Mouse (Mus musculus) urinary bladder, postnatal 25 days (tissue): Measurements from ENCODE around the gene Galnt3.

Source experiments
- DNase-seq: peaks from one replicate; pipeline ENCODE4 v3.0.0; 2022; ENCODE audit warnings: low spot score

Gene Galnt3

DNA sequence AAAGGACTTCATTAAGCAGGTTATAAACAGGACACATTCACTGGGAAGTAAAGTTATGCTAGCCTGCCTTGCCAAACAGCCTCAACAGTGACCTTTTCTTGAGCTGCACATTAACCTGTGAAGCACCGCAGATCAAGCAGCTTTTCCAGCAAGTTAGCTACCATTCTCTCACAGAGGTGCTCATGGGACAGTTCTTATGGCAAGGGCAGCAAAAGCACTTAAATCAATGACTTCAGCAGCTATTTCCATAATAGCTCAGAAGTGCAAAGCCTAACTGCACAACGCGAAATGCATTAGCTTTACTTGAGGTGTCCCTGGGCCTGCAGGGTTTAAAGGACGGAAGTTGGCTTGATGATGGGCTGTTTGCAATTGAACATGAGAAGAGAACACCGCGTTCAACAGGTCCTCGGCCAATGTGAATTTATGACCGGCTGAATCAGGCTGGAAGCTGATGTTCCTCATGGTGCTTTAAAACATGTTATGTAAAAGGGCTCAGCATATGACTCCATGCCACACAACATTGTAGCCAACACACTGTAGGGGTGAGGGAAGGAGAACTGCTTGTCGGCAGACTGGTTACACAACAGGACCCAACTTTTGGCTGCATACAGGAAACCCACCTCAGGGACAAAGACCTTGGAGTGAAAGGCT is 16.8 kb downstream of the Galnt3 start:
- no peak for DNase-seq

DNA sequence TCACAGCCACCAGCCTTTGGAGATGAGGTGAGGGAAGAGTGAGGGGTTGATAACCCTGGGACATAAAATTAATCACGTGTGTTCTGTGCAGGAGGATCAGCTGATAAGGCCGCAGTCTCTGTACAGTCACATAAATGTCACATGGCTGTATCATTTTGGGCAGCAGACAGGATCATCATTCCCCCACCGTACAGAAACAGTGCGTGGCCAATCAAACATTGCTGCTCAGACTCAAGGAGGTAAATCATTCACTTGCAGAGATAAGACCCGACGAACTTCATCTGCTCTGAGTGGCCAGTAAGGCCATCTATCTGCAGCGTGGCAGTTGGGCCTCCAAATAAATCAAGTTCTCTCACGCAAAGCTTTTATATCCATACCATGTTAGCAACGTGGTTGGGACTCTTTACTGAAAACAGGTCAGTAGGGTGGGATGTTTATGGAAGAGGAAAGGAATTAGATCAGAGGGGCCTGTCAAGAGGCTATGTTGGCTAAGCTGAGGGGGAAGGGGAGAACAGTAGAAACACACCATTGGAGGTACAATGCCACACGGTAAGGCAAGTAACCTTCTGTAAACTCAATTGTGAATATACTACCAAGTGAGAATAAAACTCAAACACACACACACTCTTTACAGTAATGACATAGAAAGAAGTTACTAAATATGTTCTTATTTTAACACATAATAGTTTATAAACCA is 20.9 kb downstream of the Galnt3 start:
- DNase-seq, result no peak

GRCm38 (mm10) chr2:66101686-66102304 is 23.0 kb downstream of the Galnt3 start:
- no peak for DNase-seq

DNA sequence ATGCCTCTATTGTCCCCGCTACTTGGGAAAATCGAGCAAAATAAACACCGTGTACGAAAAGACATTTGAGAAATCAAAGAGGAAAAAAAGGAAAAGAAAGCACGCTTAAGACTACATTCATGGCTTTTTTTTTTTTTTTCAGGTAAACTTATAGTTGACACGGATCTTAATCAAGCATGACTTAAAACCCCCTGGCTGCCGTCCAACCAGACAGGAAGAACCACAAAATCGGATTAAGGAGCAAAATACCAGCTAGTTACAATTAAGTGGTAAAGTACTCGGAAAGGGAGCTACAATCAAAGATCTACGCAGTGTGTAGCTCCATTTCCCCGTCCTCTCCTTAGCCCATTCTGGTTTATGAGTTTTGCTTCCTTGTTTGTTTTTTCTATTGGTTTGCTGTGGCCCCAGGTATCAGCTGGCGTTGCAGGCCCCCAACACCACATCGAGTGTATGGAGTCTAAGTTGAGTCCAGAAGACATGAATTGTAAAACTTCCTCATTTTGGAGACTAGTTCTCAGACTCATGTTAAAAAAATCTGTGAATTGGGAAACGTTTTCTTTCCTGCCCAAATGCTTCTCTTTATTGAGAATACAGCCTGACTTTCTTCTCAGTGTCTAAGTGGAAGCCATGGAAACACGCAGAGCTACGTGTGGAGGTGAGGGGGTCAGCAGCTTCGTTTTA is 24.0 kb downstream of the Galnt3 start:
- DNase-seq, result no peak

GRCm38 (mm10) chr2:66100239-66100638 is 24.6 kb downstream of the Galnt3 start:
- DNase-seq, result no peak

DNA sequence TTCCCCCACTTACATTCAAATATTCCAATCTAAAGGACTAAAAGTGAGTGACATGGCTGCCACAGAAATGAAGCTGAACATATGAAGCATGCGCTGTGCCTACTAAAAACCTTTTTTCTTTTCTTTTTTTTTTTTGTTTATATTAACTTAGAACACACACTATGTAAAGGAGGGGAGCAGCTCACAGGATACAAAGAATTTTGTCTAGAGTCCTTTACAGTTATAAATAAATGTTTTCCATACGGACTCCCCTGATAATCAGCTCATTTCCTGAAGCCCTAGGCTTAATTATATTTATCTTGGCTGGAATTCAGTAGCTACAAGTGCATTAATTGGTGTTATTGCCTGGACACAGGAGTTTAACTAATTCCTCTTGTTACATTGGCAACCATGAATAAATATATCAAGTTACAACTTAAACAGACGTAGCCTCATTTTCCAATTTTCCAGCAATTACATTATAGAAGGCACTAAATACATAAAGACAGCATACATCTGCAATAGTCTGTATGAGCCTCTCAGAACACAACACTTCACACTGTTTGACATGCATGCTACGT is 30.1 kb downstream of the Galnt3 start:
- no peak for DNase-seq

GRCm38 (mm10) chr2:66091296-66091695 is 33.5 kb downstream of the Galnt3 start:
- no peak for DNase-seq

- no peak for DNase-seq
Measured at GRCm38 (mm10) chr2:66081876-66082275, 42.9 kb downstream of the Galnt3 start.

DNA sequence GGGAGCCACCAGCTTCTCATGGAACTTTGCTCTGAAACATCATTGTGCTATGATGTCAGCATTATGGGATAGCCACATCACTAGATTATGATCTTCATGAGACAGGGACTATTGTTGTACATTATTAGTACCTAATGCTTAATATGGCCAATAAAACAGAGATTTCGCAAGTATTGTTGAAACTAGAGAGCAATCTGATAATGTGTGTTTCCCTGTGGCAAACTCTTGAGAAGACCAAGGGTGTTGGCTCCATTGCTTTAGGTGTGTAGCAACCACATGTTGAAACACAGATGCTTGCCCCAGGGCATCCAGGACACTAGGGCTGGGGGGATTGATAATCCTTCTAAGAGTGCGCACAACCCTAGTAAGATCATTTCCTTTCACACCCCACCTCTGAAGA is 44.1 kb downstream of the Galnt3 start:
- no peak for DNase-seq

- no peak for DNase-seq
Measured at GRCm38 (mm10) chr2:66069454-66069853, 55.3 kb downstream of the Galnt3 start.

DNA sequence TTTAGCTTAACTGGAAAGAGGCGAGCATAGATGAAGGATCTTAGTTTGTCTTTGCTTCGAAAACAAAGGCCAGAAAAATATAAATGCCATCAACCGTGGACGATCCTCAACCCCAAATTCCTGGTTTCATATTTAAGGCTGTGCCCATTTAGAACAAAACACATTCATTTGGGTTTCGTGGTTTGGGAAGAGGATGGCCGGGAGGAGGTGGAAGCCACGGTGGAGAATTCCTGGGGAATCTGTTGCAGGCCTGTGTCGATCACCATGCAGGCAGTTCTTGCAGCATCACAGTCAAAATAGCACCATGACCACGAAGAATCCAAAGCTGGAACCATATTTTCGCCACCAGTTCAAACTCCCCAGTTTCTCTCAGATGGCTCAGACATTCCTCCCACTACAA is 61.5 kb downstream of the Galnt3 start:
- DNase-seq, result no peak

DNA sequence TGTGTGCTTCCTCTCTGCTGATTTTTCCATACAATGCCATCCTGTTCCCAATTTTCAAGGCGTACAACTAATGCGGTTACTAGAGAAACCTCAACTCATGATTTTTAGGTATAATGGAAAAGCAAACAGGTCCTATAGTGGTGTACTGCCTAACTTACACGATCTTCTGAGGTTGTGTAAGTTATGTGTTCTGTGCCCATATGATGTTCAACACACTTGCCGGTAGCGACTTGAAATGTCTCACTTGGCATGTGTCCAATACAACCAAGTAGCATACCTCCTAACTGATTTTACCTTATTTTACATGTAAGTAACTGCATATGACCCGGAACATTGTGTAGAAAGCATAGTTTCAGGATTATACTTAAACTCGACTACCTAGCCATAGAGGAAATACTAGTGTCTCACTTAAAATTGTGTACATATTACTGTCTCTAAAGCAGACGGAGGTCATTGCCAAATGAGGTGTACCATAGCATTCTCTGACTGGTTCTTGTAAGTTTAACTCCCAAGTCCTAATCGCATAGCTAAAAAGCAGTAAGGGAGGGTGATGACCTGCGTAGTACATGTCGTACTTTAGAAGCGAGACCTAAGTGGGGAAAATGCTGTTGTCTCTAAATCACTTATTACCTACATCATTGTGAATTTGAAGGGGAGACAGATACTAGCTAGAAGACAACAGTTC is 80.2 kb downstream of the Galnt3 start:
- DNase-seq, result no peak

DNA sequence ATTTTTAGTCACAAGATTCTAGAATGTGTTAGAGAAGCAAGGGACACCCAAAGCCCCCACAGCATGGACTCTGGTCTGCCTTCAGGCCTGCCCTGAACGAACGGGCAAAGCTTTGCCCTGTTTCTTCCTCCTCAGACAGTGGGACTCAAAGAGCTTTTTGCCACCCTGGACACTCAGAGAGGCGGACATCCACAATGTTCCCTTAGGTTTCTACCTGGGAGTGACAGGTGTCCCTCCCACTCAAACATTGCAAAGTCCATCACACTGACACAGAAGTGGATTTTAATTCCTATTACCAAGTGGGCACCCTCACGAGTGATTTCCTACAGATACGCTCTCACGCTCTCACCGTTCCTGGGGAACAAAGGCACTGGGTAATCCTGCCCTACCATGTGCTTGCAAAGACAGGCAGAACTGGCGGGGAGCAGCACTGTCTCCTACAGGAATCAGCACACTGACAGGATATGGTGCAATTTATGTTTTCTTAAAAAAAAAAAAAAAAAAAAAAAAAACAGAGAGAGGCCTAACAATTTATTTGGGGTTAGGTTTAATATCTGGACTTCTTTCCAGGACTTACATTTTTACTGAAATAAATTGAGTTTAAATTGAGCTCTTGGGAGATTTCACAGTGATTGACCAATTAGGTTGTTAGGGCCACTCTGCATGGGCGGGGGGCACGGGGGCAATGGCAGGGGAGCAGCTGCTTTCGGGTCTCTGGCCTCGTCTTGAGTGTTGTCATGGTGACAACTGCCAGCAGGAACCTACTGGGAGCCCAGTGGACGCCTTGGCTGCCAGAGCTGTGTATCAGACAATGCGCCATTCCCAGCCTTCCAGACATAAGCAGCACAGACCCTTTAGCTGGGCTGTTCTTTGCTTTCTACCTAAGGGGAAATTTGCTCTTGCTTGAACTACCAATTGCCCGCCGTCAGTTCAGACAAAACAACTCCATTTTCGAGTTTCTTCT is 81.1 kb downstream of the Galnt3 start:
- no peak for DNase-seq

- DNase-seq, result no peak
Measured at GRCm38 (mm10) chr2:66041917-66042419, 82.8 kb downstream of the Galnt3 start.

DNA sequence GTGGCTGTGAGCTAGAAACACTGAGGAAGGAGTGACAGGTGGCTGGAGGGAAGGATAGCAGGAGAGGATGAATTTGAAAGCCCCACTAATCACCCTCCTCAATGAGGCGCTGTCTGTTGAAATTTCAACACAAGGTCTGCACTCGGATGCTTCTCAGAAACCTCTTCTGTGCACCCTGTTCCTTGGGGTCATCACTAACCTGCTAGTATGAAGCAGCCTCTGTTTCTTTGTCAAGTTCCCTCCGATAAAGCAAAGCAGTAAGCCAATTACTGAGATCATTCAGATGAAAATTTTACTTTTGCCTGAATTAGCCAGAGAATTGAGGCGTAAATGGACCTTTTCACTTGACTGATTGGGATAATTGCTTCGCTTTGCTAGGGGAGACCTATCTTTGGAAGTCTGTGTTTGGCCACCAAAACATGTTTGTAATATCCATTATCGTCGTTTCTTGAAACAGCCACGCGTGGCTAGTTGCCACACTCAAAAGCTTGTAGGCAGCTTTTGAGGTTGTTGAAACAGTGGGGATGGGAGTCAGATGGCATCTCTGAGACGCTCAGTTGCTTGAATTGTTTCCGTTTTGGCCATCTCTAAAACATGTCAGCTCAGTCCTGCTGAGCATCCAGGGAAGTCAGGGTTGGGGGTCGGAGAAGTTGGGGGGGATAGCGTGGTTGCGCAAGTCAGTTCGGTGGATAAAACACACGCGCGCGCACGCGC is 83.4 kb downstream of the Galnt3 start:
- DNase-seq, result no peak

- DNase-seq, result no peak
Measured at GRCm38 (mm10) chr2:66040611-66041010, 84.2 kb downstream of the Galnt3 start.

DNA sequence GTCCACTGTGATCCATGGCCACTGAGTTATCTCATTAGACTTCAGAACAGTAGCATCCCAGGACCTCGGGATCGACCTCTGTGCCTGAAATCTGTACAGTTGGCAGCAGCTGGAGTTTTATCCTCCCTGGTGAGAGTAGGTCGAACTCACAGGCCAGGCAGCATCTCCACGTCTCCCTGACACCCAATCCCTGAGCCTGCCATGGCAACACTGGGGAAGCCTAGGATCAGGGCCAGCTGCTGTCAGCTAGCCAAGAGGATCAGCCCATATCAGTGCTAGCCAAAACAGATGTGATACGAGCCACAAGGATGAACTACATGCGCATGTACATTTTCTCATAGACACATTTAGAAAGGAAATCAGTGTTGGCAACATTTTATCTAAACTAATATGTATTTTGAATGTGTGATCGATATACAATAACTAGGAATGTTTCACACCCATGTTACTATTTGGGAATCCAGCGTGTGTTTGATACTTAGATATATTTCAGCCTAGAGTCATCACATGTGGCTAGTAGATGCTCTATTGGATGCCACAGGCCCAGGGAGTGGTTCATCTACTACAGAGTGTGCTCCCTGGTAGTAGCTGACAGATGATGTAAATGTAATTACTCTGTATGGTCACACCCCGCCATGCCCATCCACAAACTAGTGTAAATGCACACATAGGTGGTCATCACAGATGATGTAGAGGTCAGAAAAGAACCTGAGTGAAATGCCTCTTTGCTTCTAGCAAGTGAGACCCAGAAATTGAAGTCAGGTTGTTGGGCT is 89.7 kb downstream of the Galnt3 start:
- no peak for DNase-seq
